Mouse (Mus musculus): Measurements from ENCODE around the gene Tkt. TPM values are rescaled to one million over a fixed set of nuclear protein-coding genes. Genes with fewer than 3 reads are reported as not detected.

Gene Tkt
- total RNA-seq, 1 experiment from 2014 or later, result 921 TPM

DNA sequence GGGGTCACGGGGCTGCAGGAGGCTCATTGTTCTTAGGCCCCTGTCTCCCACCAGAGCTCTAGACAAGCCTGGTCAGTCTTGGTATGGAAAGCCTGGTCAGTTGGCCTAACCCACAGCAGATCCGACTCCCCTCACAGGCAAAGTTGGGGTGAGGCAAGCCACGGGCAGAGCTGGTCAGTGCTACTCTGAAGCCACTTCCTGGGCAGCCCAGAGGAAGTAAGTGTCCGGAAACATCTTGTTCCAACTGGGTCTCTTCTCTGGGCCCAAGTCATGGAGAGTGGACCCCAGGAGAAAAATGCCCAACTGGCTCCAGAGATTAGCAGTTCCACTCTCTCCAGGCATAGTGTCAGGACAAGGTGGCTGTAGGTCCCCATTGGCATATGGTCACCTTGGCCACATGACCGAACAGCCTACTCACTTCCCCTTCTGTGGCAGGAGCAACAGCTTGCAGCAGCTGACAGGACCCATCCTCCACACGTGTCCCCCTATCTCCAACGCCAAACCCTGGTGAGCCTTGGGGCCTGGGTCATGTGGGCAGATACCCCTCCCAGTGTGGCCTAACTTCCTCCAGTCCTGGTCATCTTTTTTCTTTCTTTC, 71.9 kb downstream of the Tkt start:
- no peak for DNase-seq

DNA sequence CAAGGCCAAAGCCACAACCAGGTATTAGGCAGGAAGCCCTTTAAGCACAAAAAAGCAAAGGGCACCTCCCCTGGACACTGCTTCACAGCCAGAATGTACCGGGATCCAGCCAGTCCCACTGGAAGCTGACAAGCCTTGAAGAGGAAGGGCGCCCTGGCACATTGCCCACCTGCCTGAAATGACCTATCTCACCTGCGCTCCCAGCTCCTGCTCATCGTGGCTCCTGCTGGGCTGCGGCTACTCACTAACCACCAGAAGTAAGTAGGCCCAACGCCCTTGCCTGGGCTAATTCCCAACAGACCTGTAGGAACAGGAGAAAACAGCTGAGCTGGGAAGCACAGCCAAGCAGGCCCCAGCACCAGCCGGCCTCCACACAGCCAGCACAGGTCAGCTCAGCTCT, 74.0 kb downstream of the Tkt start:
- peak; percentile 36 for DNase-seq

DNA sequence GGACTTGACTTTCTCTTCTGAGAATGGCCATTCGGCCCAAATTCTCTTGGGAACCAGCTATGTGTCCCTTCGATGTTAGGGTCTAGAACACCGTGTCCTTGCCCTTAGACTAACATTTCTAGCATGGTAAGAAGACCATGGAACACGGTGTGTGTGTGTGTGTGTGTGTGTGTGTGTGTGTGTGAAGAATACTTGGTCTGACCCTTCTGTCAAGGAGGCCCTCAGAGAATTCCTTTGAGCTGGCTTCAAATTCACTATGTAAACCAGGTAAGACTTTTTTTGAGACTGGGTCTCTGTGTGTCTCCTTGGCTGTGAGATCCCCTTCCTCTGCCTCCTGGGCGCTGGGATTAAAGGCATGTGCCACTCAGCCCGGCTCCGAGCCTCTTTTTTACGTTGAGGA, 74.4 kb downstream of the Tkt start:
- DNase-seq, result no peak

Small RNA genes within 50 kb of the gene (microRNA-seq; reads per million reads assigned to microRNA genes)
- gene Mir3076, result 3.8 to 4.7 reads per million in 2 experiments

Other genes with a start within 250 kb of the Tkt start
- 22.6 and 30.2 TPM in 2 replicates for gene Dcp1a, start 68.8 kb upstream of the Tkt start, total RNA-seq (2021)
- 15.4 and 18.6 TPM in 2 replicates for gene Cacna1d, start 56.9 kb upstream of the Tkt start, total RNA-seq (2021)
- 133 and 145 TPM in 2 replicates for gene Prkcd, start 77.9 kb downstream of the Tkt start, total RNA-seq (2021)
- gene Rft1, start 106.0 kb downstream of the Tkt start, total RNA-seq (2021), result 20.8 and 23.9 TPM in 2 replicates
- 27.0 and 28.3 TPM in 2 replicates for gene Sfmbt1, start 166.5 kb downstream of the Tkt start, total RNA-seq (2021)

Measured in adrenal gland, postnatal 14 days (tissue).